In genomic region chr11:118741262-118741661, GRCm38 (mm10) we compare ENCODE assay signal across 10 mouse cellular contexts.
DNase-seq lines count a peak whose midpoint lies in the region; ATAC-seq and TF ChIP-seq lines count a peak whose summit lies in the region.
"Had no signal": no experiment of that assay in that cellular context is flagged by ENCODE, and none has a peak within 500 bp of the region (broad histone marks: within the 10 kb centered on the region; RNA-seq: fewer than 3 reads in every experiment).

No protein-coding gene starts in this region.

- no peaks in the 10 kb centered on the region for H3K9me3 ChIP-seq in liver, embryonic 14.5 days (ENCODE audit: control insufficient read depth, low read length)
- H3K9me3 ChIP-seq in liver, embryonic 11.5 days (ENCODE audit: control insufficient read depth, low read length) = no peaks in the 10 kb centered on the region
- no peaks in the 10 kb centered on the region for H3K9me3 ChIP-seq in E14TG2a.4 (ENCODE audit: low read length)
- H3K9me3 ChIP-seq: limb, embryonic 12.5 days had no signal

- no peak overlapping the region for H3K27ac ChIP-seq in gastrocnemius, adult 2 months
- H3K27ac ChIP-seq in liver, embryonic 14.5 days = no peak overlapping the region
- no peak overlapping the region for H3K27ac ChIP-seq in liver, embryonic 11.5 days (ENCODE audit: low read depth, low read length)
- H3K27ac ChIP-seq in cortical plate, adult 2 months (ENCODE audit: insufficient read depth, low read length) = no peak overlapping the region
- H3K27ac ChIP-seq: limb, embryonic 12.5 days had no signal

- DNase-seq in gastrocnemius, adult 2 months = no peak
- no peak for DNase-seq in gastrocnemius, postnatal 36 days
- DNase-seq in liver, embryonic 14.5 days (ENCODE audit: low read depth in 3 of 3, low spot score in 3 of 3) = no peak
- DNase-seq in liver, embryonic 11.5 days (ENCODE audit: low spot score) = no peak
- DNase-seq in frontal cortex, postnatal 25 days (ENCODE audit: low spot score in 2 of 2) = no peak
- DNase-seq: kidney, adult 11 months had no signal

- TF ChIP-seq POLR2A in cortical plate, adult 2 months (IDR thresholded peaks at IDR 0.05; ENCODE audit: extremely low read depth, insufficient read depth, low read length) = no peak

- no peak overlapping the region for H3K4me3 ChIP-seq in gastrocnemius, adult 2 months
- H3K4me3 ChIP-seq in liver, embryonic 14.5 days (ENCODE audit: insufficient read depth in 1 of 2, low read depth in 2 of 2, low read length in 2 of 2) = no peak overlapping the region
- no peak overlapping the region for H3K4me3 ChIP-seq in liver, embryonic 11.5 days (ENCODE audit: low read depth, low read length)
- H3K4me3 ChIP-seq in E14TG2a.4 (replicated peaks; ENCODE audit: low read length) = no peak overlapping the region
- H3K4me3 ChIP-seq in cortical plate, adult 2 months (ENCODE audit: insufficient read depth, low read length) = no peak overlapping the region
- H3K4me3 ChIP-seq: limb, embryonic 12.5 days had no signal

- no peak for ATAC-seq in liver, embryonic 14.5 days (ENCODE audit: insufficient read depth)
- no peak for ATAC-seq in liver, embryonic 11.5 days (replicated peaks; ENCODE audit: low FRiP score)
- ATAC-seq in activated CD4-positive, CD25-positive, alpha-beta regulatory T cell, adult 4 months = no peak

- H3K9ac ChIP-seq in liver, embryonic 14.5 days (replicated peaks) = no peak overlapping the region
- no peak overlapping the region for H3K9ac ChIP-seq in liver, embryonic 11.5 days (ENCODE audit: low read depth, low read length)
- H3K9ac ChIP-seq: limb, embryonic 12.5 days had no signal

- H3K4me2 ChIP-seq in liver, embryonic 14.5 days (ENCODE audit: low read depth) = no peak overlapping the region
- no peak overlapping the region for H3K4me2 ChIP-seq in liver, embryonic 11.5 days
- H3K4me2 ChIP-seq: limb, embryonic 12.5 days had no signal

- intact Hi-C loops in gastrocnemius, adult 2 months (cut with DNase I) = loop anchor here (5.0 to 10.0 kb wide), 2 partner anchors 234 kb away; no protein-coding TSS in a partner anchor
- intact Hi-C loops in gastrocnemius, postnatal 36 days (cut with DNase I) = loop anchor here (2.0 to 10.0 kb wide), 3 partner anchors 92 to 296 kb away; no protein-coding TSS in a partner anchor

- TF ChIP-seq CTCF in gastrocnemius, adult 2 months (IDR thresholded peaks at IDR 0.05) = peak; percentile 28; the same call in 1 of the 2 replicates
- TF ChIP-seq CTCF in liver, embryonic 14.5 days (IDR thresholded peaks at IDR 0.05; ENCODE audit: low read depth) = peak; percentile 21; the same call in 1 of the 2 replicates
- TF ChIP-seq CTCF in E14TG2a.4 (conservative IDR thresholded peaks at IDR 0.05; ENCODE audit: low read length) = peak; percentile 39
- peak; percentile 48 for TF ChIP-seq CTCF in cortical plate, adult 2 months (IDR thresholded peaks at IDR 0.05; ENCODE audit: extremely low read depth, insufficient read depth, low read length)

- 24% methylated on average over 6 of the region's 6 CpGs for WGBS in liver, embryonic 14.5 days (ENCODE audit: insufficient replicate concordance)
- 28% methylated on average over 6 of the region's 6 CpGs for WGBS in liver, embryonic 11.5 days

- H3K27me3 ChIP-seq in liver, embryonic 14.5 days (ENCODE audit: control insufficient read depth, insufficient read depth, low read length) = no peaks in the 10 kb centered on the region; the same call in 1 of the 2 replicates
- peaks cover 27% of the 10 kb centered on the region for H3K27me3 ChIP-seq in liver, embryonic 11.5 days (replicated peaks; ENCODE audit: control insufficient read depth, insufficient read depth, low read length)
- H3K27me3 ChIP-seq in E14TG2a.4 (ENCODE audit: insufficient read depth, low read length) = peaks cover 31% of the 10 kb centered on the region

- H3K36me3 ChIP-seq in liver, embryonic 14.5 days (replicated peaks; ENCODE audit: control insufficient read depth, insufficient read depth, low read depth) = no peaks in the 10 kb centered on the region
- H3K36me3 ChIP-seq in liver, embryonic 11.5 days (ENCODE audit: control insufficient read depth, insufficient read depth, low read length) = no peaks in the 10 kb centered on the region
- no peaks in the 10 kb centered on the region for H3K36me3 ChIP-seq in E14TG2a.4 (ENCODE audit: insufficient read depth, low read length)
- H3K36me3 ChIP-seq: limb, embryonic 12.5 days had no signal

- no peaks in the 10 kb centered on the region for H3K4me1 ChIP-seq in liver, embryonic 14.5 days (replicated peaks; ENCODE audit: control insufficient read depth in 2 of 2, insufficient read depth in 2 of 2, low read length in 1 of 2)
- no peaks in the 10 kb centered on the region for H3K4me1 ChIP-seq in liver, embryonic 11.5 days (replicated peaks; ENCODE audit: control insufficient read depth, insufficient read depth, low read length)
- H3K4me1 ChIP-seq in E14TG2a.4 (replicated peaks; ENCODE audit: low read depth, low read length) = peaks cover 29% of the 10 kb centered on the region
- peaks cover 16% of the 10 kb centered on the region for H3K4me1 ChIP-seq in cortical plate, adult 2 months (ENCODE audit: control insufficient read depth, insufficient read depth, low read length)

- no peak for TF ChIP-seq EP300 in liver, embryonic 14.5 days (IDR thresholded peaks at IDR 0.05; ENCODE audit: low read depth)
